Mouse (Mus musculus): ENCODE data around the gene Map7. TPM values are rescaled to one million over a fixed set of nuclear protein-coding genes. Genes with fewer than 3 reads are reported as not detected.

The Map7 gene
- total RNA-seq, 2 experiments from 2014 or later, result 12.6 to 19.4 TPM

DNA sequence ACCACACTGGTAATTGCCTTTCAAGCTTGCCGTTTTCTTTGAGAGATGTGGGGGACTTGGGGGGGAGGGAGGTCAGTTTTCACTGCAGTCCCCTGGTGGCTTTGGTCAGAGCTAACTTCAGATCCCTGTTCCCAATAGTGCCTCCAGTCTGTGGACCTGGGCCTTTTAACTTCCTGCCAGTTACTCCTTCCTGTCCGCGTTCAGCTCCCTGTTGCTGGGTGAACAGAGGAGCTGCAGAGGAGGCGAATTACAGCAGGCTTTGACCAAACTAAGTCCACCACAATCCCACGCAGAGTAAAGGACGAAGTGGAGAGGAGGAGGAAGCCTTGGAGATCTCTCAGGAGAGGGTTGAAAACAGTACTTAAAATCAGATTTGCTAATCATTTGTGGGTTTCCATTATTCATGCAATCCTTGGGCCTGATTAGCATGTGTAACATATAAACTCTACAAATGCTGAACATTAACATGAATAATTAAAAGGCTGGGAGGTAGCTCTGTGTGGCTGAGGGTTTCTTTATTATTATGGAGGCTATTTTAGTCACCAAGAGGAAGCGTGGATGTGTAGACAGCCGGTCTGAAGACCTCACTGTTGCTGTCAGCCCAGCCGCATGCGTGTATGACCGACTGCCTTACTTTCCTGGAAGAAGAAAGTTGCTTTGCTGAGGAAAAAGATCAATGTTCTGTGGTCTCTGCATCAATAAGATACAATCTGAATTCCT, 33.6 kb downstream of the Map7 start:
- intact Hi-C loops (cut with DNase I), result no loop called here
- no peak for DNase-seq

DNA sequence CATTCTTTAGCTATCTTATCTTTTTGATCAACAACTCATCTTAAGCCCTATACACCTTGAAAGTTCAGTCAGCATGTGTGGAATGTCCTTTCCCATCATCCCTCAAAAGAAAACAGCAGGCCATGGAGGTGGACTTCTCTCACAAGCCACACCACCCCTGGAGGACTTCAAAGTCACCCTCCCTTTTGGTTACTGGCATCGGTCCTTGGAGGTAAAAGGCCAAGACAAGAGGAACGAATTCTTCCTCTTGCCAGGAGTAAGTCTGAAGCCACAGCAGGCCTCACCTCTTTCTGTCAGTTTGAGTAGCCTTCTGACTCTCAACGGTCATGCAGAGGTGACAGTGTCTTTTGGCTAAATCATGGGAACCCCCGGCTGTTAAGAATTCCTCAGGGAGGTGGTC, 36.1 kb downstream of the Map7 start:
- intact Hi-C loops (cut with DNase I), result no loop called here
- no peak for DNase-seq

- no peak for DNase-seq
- intact Hi-C loops (cut with DNase I), result no loop called here
These were observed 37.0 kb downstream of the Map7 start for GRCm38 (mm10) chr10:20185264-20185663.

DNA sequence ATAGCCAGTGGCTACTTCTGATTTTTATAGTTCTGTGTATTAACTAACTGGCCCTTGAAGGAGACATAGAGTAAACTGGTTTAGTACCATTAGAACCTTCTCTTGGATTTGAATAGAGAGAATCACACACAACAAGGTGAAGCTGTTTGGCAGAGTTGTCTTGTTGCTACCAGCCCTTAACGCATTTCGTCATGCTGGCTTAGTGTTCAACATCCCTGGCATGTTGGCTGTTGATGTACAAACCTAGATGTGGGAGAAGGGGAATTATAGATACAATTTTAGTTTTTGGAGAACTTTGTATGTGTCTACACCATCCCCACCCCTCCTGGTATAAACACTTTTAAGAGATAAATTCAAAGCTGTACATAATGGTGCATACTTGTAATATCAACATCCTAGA, 37.5 kb downstream of the Map7 start:
- DNase-seq, result no peak
- intact Hi-C loops (cut with DNase I), result no loop called here

DNA sequence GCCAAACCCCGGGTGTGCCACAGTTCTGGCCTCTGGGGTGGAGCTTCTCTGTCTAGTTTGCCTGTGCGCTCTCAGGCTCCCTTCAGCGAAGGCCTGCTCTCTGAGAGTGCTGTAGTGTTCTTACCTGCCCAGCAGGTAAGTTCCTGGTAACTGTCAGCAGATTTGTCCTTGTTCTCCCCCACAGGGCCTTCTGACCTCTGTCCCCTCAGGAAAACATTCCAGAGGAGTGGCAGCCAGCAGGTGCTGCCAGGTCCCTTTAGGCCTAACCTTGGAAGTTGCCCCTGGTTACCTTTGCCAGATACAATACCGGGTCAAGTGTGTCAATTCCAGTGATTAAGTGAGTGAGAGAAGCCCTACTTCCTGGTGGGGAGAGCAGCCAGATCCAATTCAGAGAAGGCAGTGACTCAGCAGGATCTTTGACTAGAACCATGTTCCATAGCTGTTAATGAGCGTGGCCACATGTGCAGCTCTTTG, 38.6 kb downstream of the Map7 start:
- intact Hi-C loops (cut with DNase I), result no loop called here
- DNase-seq, result no peak

GRCm38 (mm10) chr10:20190139-20190747, 42.0 kb downstream of the Map7 start:
- DNase-seq, result no peak
- intact Hi-C loops (cut with DNase I), result no loop called here

- intact Hi-C loops (cut with DNase I), result no loop called here
- no peak for DNase-seq
These were observed 46.7 kb downstream of the Map7 start for GRCm38 (mm10) chr10:20194847-20195540.

- intact Hi-C loops (cut with DNase I), result no loop called here
- DNase-seq, result no peak
These were observed 48.8 kb downstream of the Map7 start for GRCm38 (mm10) chr10:20197039-20197438.

GRCm38 (mm10) chr10:20198968-20199737, 50.9 kb downstream of the Map7 start:
- intact Hi-C loops (cut with DNase I), result no loop called here
- no peak for DNase-seq

- DNase-seq, result no peak
- intact Hi-C loops (cut with DNase I), result no loop called here
These were observed 53.0 kb downstream of the Map7 start for GRCm38 (mm10) chr10:20201236-20201635.

- no peak for DNase-seq
- intact Hi-C loops (cut with DNase I), result no loop called here
These were observed 53.9 kb downstream of the Map7 start for GRCm38 (mm10) chr10:20202171-20202570.

GRCm38 (mm10) chr10:20202818-20203217, 54.5 kb downstream of the Map7 start:
- no peak for DNase-seq
- intact Hi-C loops (cut with DNase I), result no loop called here

- intact Hi-C loops (cut with DNase I), result no loop called here
- no peak for DNase-seq
These were observed 55.2 kb downstream of the Map7 start for GRCm38 (mm10) chr10:20203502-20203901.

DNA sequence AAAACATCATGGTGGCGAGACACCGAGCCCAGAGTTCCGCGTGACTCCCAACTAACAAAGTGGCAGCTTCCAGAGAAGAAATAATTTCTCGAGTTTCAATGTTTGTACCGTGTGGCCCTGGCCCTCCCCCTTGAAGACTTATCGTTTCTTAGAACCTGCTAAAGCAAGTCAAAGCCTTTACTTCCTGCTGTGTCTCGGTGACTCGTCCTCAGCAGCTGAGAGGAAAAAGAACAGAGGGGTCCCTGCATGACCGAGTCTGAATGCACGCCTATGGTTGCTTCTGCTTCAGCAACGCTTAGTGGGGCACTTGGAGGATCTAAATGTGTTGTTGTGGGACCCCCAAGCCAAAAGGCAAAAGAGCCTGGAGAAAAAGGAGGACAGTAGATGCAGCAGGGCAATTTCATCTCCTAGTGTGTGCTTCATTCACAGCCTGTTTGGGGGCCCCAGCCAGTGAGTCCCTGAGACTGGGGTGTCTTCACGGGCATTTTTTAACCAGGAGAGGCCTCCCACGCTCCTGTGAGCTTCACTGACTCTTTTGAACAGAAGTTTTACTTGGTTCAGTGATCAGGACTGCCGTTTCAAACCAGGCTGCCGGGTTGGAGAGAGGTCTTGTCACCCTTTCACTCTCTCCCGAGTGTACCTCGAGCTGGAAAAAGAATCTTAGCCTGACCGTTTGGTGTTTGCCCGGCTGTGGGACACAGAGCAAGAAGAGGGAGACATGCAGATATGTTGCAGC, 56.6 kb downstream of the Map7 start:
- intact Hi-C loops (cut with DNase I), result no loop called here
- no peak for DNase-seq

GRCm38 (mm10) chr10:20206966-20207365, 58.7 kb downstream of the Map7 start:
- no peak for DNase-seq
- intact Hi-C loops (cut with DNase I), result no loop called here

DNA sequence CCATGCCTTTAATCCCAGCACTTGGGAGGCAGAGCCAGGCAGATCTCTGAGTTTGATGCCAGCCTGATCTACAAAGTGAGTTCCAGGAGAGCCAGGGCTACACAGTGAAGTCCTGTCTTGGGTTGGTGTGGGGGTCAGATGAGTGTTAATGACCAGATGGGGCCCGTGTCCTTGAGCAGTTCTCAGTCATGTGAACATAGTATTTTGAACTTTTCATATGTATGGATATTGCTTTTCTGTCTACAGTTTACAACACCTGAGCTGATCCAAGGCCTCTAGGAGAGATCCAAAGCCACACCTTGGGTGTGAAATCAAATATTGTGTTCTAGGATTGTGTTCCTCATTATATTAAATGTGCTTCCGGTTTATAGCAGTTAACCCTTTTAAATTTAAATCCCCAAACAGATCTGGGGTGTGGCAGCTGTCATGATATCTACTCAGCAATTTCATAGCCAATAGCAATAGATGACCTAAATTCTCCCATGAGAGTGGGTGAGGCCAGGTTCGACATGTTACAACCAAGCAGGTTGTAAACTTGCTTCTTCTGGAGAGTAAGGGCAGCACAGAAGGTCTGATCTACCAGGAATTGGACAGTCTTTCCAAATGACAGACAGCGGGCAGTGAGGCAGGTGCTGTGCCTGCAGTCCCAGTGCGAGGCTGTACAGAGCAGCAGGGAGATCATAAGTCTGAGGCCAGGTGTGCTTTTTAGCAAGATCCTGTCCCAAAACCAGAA, 61.5 kb downstream of the Map7 start:
- DNase-seq, result no peak
- intact Hi-C loops (cut with DNase I), result no loop called here

DNA sequence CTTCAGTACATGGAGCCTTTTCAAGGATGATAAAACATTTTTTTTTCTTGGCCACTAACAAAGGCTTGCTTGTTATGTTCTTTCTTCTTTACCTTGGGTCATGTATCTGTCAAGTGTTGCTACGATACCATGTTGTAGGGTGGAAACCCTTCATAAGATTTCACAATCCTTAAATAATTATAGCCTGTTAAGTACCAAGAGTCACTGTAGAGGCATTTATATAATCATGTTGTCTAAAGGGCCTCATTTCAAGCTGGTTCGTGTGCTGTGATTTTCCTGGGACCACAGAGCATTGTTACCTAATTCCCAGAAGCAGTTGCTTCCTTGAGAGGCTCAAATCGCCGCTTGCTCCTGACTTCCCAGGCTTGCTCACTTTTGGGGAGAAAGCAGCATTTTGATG, 66.1 kb downstream of the Map7 start:
- intact Hi-C loops (cut with DNase I), result no loop called here
- no peak for DNase-seq

DNA sequence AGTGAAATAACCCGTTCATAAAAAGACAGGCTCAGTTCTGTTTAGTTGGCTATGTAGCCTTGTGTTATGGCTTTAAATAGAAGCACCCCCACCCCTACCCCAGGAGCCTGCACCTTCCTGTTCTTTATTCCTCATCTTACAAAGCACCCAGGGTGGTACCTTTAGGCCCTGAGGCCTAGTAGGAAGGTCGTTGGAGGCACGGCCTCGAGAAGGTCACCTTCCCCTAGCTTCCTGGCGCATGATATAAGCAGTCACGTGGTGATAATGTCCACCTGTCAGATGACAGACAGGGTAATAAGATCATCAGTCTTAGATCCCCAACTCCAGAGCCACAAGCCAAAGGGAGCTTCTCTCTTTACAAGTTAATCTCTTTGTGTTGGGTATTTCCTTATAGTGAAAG, 68.7 kb downstream of the Map7 start:
- intact Hi-C loops (cut with DNase I), result no loop called here

GRCm38 (mm10) chr10:20218866-20219265, 70.6 kb downstream of the Map7 start:
- DNase-seq, result no peak
- intact Hi-C loops (cut with DNase I), result no loop called here

More for the DNA sequence above, 68.7 kb downstream of the Map7 start:
- no peak for DNase-seq

GRCm38 (mm10) chr10:20219538-20219937, 71.3 kb downstream of the Map7 start:
- intact Hi-C loops (cut with DNase I), result no loop called here
- DNase-seq, result no peak

All from left cerebral cortex, postnatal 4 days (tissue).